Mouse (Mus musculus): ENCODE data around the gene Ugt1a1. TPM values are rescaled to one million over a fixed set of nuclear protein-coding genes. Genes with fewer than 3 reads are reported as not detected.

The Ugt1a1 gene
- polyA plus RNA-seq, 1 experiment from 2014 or later, result 0.21 TPM

DNA sequence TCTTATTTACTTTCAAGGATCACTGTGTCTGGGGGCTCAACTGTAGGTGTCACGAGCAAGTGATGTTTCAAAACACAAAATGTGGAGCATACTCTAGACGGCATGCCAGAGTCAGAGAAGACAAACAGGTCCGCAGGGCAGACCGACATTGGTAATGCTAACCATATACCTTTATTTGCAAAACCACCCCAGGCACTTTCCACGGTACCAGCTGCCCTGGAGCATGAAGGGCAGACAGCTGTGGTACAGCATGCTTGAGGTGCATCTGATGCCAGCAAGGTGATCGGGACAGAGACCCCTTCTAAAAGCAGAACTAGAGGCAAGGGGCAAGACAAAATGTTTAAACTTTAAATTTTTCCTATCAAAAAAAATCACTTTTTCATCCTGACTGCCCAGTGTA lies 51.2 kb downstream of the Ugt1a1 start:
- DNase-seq (ENCODE audit: low spot score), result no peak
- H3K4me1 ChIP-seq (ENCODE audit: insufficient read depth, low read depth, low read length), result 0 out of 2 replicates have a peak, but pooled peaks cover 7% of the 10 kb centered on the region
- H3K27ac ChIP-seq (ENCODE audit: low read length), result no peak overlapping the region
- H3K4me2 ChIP-seq (replicated peaks; ENCODE audit: low read depth, low read length), result no peak overlapping the region
- TF ChIP-seq CTCF (IDR thresholded peaks at IDR 0.05) (no peak), EP300 (IDR thresholded peaks at IDR 0.05) (no peak)
- no peak for ATAC-seq
- H3K27me3 ChIP-seq (replicated peaks; ENCODE audit: insufficient read depth, low read length), result no peaks in the 10 kb centered on the region
- no peaks in the 10 kb centered on the region for H3K9me3 ChIP-seq (ENCODE audit: low read length)
- H3K9ac ChIP-seq (replicated peaks; ENCODE audit: low read depth), result no peak overlapping the region
- no peak overlapping the region for H3K4me3 ChIP-seq (ENCODE audit: low read depth, low read length)
- 71% methylated on average over 6 of the region's 6 CpGs for WGBS
- peaks cover 69% of the 10 kb centered on the region for H3K36me3 ChIP-seq (ENCODE audit: insufficient read depth, low read length)

DNA sequence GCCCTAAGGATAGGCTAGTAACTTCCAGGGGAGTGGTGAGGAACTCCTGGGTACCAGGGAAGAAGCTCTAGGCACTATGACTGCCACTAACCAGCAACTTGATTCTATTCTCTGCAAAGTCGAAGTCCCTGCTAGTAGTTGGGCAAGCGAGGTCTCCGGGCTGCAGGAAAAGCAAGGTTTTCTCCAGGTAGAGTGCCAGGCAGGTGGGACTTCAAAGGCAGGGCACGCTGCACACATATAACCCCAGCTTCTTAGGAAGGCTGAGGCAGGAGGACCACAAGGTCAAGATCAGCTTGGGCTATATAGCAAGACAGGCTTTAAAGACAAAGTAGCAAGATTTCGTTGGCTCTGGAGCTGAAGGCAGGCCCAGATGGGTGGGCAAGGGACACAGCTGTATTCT lies 52.0 kb downstream of the Ugt1a1 start:
- WGBS, result 90% methylated on average over 5 of the region's 5 CpGs
- Histone ChIP-seq H3K27ac (ENCODE audit: low read length) (no peak overlapping the region), H3K36me3 (ENCODE audit: insufficient read depth, low read length) (peaks cover 77% of the 10 kb centered on the region), H3K4me1 (ENCODE audit: insufficient read depth, low read depth, low read length) (0 out of 2 replicates have a peak, but pooled peaks cover 7% of the 10 kb centered on the region), H3K27me3 (replicated peaks; ENCODE audit: insufficient read depth, low read length) (no peaks in the 10 kb centered on the region), H3K9me3 (ENCODE audit: low read length) (no peaks in the 10 kb centered on the region), H3K4me2 (replicated peaks; ENCODE audit: low read depth, low read length) (no peak overlapping the region), H3K4me3 (ENCODE audit: low read depth, low read length) (no peak overlapping the region), H3K9ac (replicated peaks; ENCODE audit: low read depth) (no peak overlapping the region)
- TF ChIP-seq CTCF (IDR thresholded peaks at IDR 0.05) (no peak), EP300 (IDR thresholded peaks at IDR 0.05) (no peak)
- DNase-seq (ENCODE audit: low spot score) (no peak), ATAC-seq (no peak)

- 82% methylated on average over 7 of the region's 7 CpGs for WGBS
- no peak for DNase-seq (ENCODE audit: low spot score)
- Histone ChIP-seq H3K9ac (replicated peaks; ENCODE audit: low read depth) (no peak overlapping the region), H3K4me2 (replicated peaks; ENCODE audit: low read depth, low read length) (no peak overlapping the region), H3K27me3 (replicated peaks; ENCODE audit: insufficient read depth, low read length) (no peaks in the 10 kb centered on the region), H3K4me1 (ENCODE audit: insufficient read depth, low read depth, low read length) (0 out of 2 replicates have a peak, but pooled peaks cover 4% of the 10 kb centered on the region), H3K27ac (ENCODE audit: low read length) (no peak overlapping the region), H3K9me3 (ENCODE audit: low read length) (no peaks in the 10 kb centered on the region), H3K4me3 (ENCODE audit: low read depth, low read length) (no peak overlapping the region), H3K36me3 (ENCODE audit: insufficient read depth, low read length) (peaks cover 83% of the 10 kb centered on the region)
- no peak for ATAC-seq
- no peak for TF ChIP-seq EP300 (IDR thresholded peaks at IDR 0.05)
- TF ChIP-seq CTCF (IDR thresholded peaks at IDR 0.05), result no peak
Measured at GRCm38 (mm10) chr1:88264237-88264868, 52.6 kb downstream of the Ugt1a1 start.

DNA sequence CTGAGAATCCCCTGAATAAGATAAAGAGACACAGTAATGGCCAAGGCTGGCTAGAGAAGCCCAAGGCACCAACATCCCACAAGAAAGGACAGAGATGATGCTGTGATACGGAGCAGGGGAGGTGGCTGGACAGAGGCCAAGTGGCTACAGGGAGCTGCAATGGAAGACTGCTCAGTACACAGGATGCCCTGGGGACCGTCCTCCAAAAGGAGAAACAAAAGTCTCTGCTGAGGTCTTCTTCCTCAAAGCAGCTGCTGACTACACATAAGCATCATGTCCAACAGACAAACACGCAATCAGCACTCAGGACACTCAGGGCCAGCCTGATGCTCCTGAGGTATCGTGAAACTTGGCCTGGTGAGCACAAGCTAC lies 53.1 kb downstream of the Ugt1a1 start:
- H3K27ac ChIP-seq (ENCODE audit: low read length), result no peak overlapping the region
- H3K4me1 ChIP-seq (ENCODE audit: insufficient read depth, low read depth, low read length), result no peaks in the 10 kb centered on the region
- no peak overlapping the region for H3K4me3 ChIP-seq (ENCODE audit: low read depth, low read length)
- H3K4me2 ChIP-seq (replicated peaks; ENCODE audit: low read depth, low read length), result no peak overlapping the region
- H3K27me3 ChIP-seq (replicated peaks; ENCODE audit: insufficient read depth, low read length), result no peaks in the 10 kb centered on the region
- no peaks in the 10 kb centered on the region for H3K9me3 ChIP-seq (ENCODE audit: low read length)
- DNase-seq (ENCODE audit: low spot score), result no peak
- WGBS, result 70% methylated on average over 4 of the region's 4 CpGs
- TF ChIP-seq EP300 (IDR thresholded peaks at IDR 0.05), result no peak
- TF ChIP-seq CTCF (IDR thresholded peaks at IDR 0.05), result no peak
- ATAC-seq, result no peak
- no peak overlapping the region for H3K9ac ChIP-seq (replicated peaks; ENCODE audit: low read depth)
- peaks cover 88% of the 10 kb centered on the region for H3K36me3 ChIP-seq (ENCODE audit: insufficient read depth, low read length)

DNA sequence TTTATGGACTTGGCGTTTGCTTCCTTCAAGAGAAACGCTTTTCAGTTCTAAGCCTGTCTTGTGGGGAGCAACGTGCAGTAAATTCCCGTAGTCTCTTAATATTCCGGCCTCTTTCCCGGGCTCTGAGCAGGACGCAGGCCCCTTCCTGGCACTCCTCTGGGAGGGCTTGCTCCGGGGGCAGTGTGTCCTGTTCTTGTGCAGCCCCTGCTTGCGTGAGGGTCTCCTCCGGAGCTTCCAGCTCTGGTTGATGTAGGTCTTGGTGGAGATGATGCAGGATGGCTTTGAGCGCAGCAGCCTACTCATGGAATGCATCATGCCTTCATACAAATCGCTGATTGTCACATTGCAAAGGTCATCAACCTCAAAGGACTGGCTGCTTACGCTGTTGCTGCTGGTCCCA lies 54.4 kb downstream of the Ugt1a1 start:
- peaks cover 80% of the 10 kb centered on the region for H3K36me3 ChIP-seq (ENCODE audit: insufficient read depth, low read length)
- WGBS, result 88% methylated on average over 13 of the region's 13 CpGs
- DNase-seq (ENCODE audit: low spot score) (no peak), ATAC-seq (no peak)
- no peak overlapping the region for H3K9ac ChIP-seq (replicated peaks; ENCODE audit: low read depth)
- no peaks in the 10 kb centered on the region for H3K27me3 ChIP-seq (replicated peaks; ENCODE audit: insufficient read depth, low read length)
- H3K4me3 ChIP-seq (ENCODE audit: low read depth, low read length), result no peak overlapping the region
- no peak for TF ChIP-seq EP300 (IDR thresholded peaks at IDR 0.05)
- TF ChIP-seq CTCF (IDR thresholded peaks at IDR 0.05), result no peak
- H3K9me3 ChIP-seq (ENCODE audit: low read length), result no peaks in the 10 kb centered on the region
- no peaks in the 10 kb centered on the region for H3K4me1 ChIP-seq (ENCODE audit: insufficient read depth, low read depth, low read length)
- no peak overlapping the region for H3K27ac ChIP-seq (ENCODE audit: low read length)
- no peak overlapping the region for H3K4me2 ChIP-seq (replicated peaks; ENCODE audit: low read depth, low read length)

- ATAC-seq, result peak; percentile 27
- Histone ChIP-seq H3K9ac (replicated peaks; ENCODE audit: low read depth) (no peak overlapping the region), H3K4me1 (ENCODE audit: insufficient read depth, low read depth, low read length) (no peaks in the 10 kb centered on the region), H3K9me3 (ENCODE audit: low read length) (no peaks in the 10 kb centered on the region), H3K36me3 (ENCODE audit: insufficient read depth, low read length) (peaks cover 76% of the 10 kb centered on the region), H3K4me2 (replicated peaks; ENCODE audit: low read depth, low read length) (no peak overlapping the region), H3K27ac (ENCODE audit: low read length) (no peak overlapping the region), H3K27me3 (replicated peaks; ENCODE audit: insufficient read depth, low read length) (no peaks in the 10 kb centered on the region), H3K4me3 (ENCODE audit: low read depth, low read length) (no peak overlapping the region)
- no peak for TF ChIP-seq EP300 (IDR thresholded peaks at IDR 0.05)
- no peak for TF ChIP-seq CTCF (IDR thresholded peaks at IDR 0.05)
- no peak for DNase-seq (ENCODE audit: low spot score)
- WGBS, result 89% methylated on average over 6 of the region's 6 CpGs
Measured at GRCm38 (mm10) chr1:88267489-88267888, 55.7 kb downstream of the Ugt1a1 start.

All from lung, postnatal 0 days (tissue).